Mouse (Mus musculus): ENCODE results near the gene Reg3b. TPM values are rescaled to one million over a fixed set of nuclear protein-coding genes. Genes with fewer than 3 reads are reported as not detected.
A peak's percentile ranks its signal among the peaks of the same experiment; 100 is the strongest.

Reg3b gene
- not detected in 2 replicates for polyA plus RNA-seq (2014; fragmentation: Nextera tagmentation; extraction: Ambion mirVana)

- 96% methylated on average over 2 of the region's 2 CpGs for WGBS
- Histone ChIP-seq H3K27me3 (replicated peaks; ENCODE audit: control insufficient read depth, insufficient read depth, low read length) (no peaks in the 10 kb centered on the region), H3K36me3 (ENCODE audit: control insufficient read depth, insufficient read depth, low read length) (no peaks in the 10 kb centered on the region), H3K4me1 (ENCODE audit: control insufficient read depth, insufficient read depth, low read length) (no peaks in the 10 kb centered on the region), H3K27ac (ENCODE audit: low read depth, low read length) (no peak within 1 kb of the TSS), H3K4me3 (ENCODE audit: low read depth, low read length) (no peak within 1 kb of the TSS), H3K9ac (ENCODE audit: low read length) (no peak within 1 kb of the TSS), H3K9me3 (replicated peaks; ENCODE audit: control insufficient read depth, low read length) (no peaks in the 10 kb centered on the region), H3K4me2 (ENCODE audit: low read length) (no peak within 1 kb of the TSS)
- DNase-seq (ENCODE audit: low spot score) (no peak), ATAC-seq (no peak)
These were observed at the start of gene Reg3b for GRCm38 (mm10) chr6:78370357-78370756. Gene Reg3b (plus strand): TSS chr6:78370657.

- Histone ChIP-seq H3K27ac (ENCODE audit: low read depth, low read length) (no peak overlapping the region), H3K4me3 (ENCODE audit: low read depth, low read length) (no peak overlapping the region), H3K9ac (ENCODE audit: low read length) (no peak overlapping the region), H3K4me2 (ENCODE audit: low read length) (no peak overlapping the region), H3K9me3 (replicated peaks; ENCODE audit: control insufficient read depth, low read length) (no peaks in the 10 kb centered on the region), H3K27me3 (replicated peaks; ENCODE audit: control insufficient read depth, insufficient read depth, low read length) (no peaks in the 10 kb centered on the region), H3K36me3 (ENCODE audit: control insufficient read depth, insufficient read depth, low read length) (no peaks in the 10 kb centered on the region), H3K4me1 (ENCODE audit: control insufficient read depth, insufficient read depth, low read length) (no peaks in the 10 kb centered on the region)
- ATAC-seq (no peak), DNase-seq (ENCODE audit: low spot score) (peak; percentile 56)
These were observed 42.7 kb upstream of the Reg3b start for GRCm38 (mm10) chr6:78327798-78328197.

GRCm38 (mm10) chr6:78329166-78329565 lies 41.3 kb upstream of the Reg3b start:
- DNase-seq (ENCODE audit: low spot score) (no peak), ATAC-seq (no peak)
- 71% methylated on average over 2 of the region's 2 CpGs for WGBS
- no peak overlapping the region for H3K4me3 ChIP-seq (ENCODE audit: low read depth, low read length)
- H3K27me3 ChIP-seq (replicated peaks; ENCODE audit: control insufficient read depth, insufficient read depth, low read length) = no peaks in the 10 kb centered on the region
- no peaks in the 10 kb centered on the region for H3K4me1 ChIP-seq (ENCODE audit: control insufficient read depth, insufficient read depth, low read length)
- H3K9ac ChIP-seq (ENCODE audit: low read length) = no peak overlapping the region
- H3K27ac ChIP-seq (ENCODE audit: low read depth, low read length) = no peak overlapping the region
- no peaks in the 10 kb centered on the region for H3K36me3 ChIP-seq (ENCODE audit: control insufficient read depth, insufficient read depth, low read length)
- no peaks in the 10 kb centered on the region for H3K9me3 ChIP-seq (replicated peaks; ENCODE audit: control insufficient read depth, low read length)
- H3K4me2 ChIP-seq (ENCODE audit: low read length) = no peak overlapping the region

GRCm38 (mm10) chr6:78331919-78332569 lies 38.4 kb upstream of the Reg3b start:
- Histone ChIP-seq H3K36me3 (ENCODE audit: control insufficient read depth, insufficient read depth, low read length) (no peaks in the 10 kb centered on the region), H3K4me3 (ENCODE audit: low read depth, low read length) (no peak overlapping the region), H3K27ac (ENCODE audit: low read depth, low read length) (no peak overlapping the region), H3K9ac (ENCODE audit: low read length) (no peak overlapping the region), H3K27me3 (replicated peaks; ENCODE audit: control insufficient read depth, insufficient read depth, low read length) (no peaks in the 10 kb centered on the region), H3K4me2 (ENCODE audit: low read length) (no peak overlapping the region), H3K4me1 (ENCODE audit: control insufficient read depth, insufficient read depth, low read length) (no peaks in the 10 kb centered on the region), H3K9me3 (replicated peaks; ENCODE audit: control insufficient read depth, low read length) (no peaks in the 10 kb centered on the region)
- 28% methylated on average over 7 of the region's 7 CpGs for WGBS
- ATAC-seq = peak; percentile 81
- DNase-seq (ENCODE audit: low spot score) = peak; percentile 81

GRCm38 (mm10) chr6:78340296-78340695 lies 30.2 kb upstream of the Reg3b start:
- no peaks in the 10 kb centered on the region for H3K27me3 ChIP-seq (replicated peaks; ENCODE audit: control insufficient read depth, insufficient read depth, low read length)
- H3K36me3 ChIP-seq (ENCODE audit: control insufficient read depth, insufficient read depth, low read length) = no peaks in the 10 kb centered on the region

GRCm38 (mm10) chr6:78341689-78342088 lies 28.8 kb upstream of the Reg3b start:
- Histone ChIP-seq H3K27me3 (replicated peaks; ENCODE audit: control insufficient read depth, insufficient read depth, low read length) (no peaks in the 10 kb centered on the region), H3K9me3 (replicated peaks; ENCODE audit: control insufficient read depth, low read length) (no peaks in the 10 kb centered on the region), H3K4me2 (ENCODE audit: low read length) (no peak overlapping the region), H3K4me3 (ENCODE audit: low read depth, low read length) (no peak overlapping the region), H3K9ac (ENCODE audit: low read length) (no peak overlapping the region), H3K27ac (ENCODE audit: low read depth, low read length) (no peak overlapping the region), H3K36me3 (ENCODE audit: control insufficient read depth, insufficient read depth, low read length) (no peaks in the 10 kb centered on the region), H3K4me1 (ENCODE audit: control insufficient read depth, insufficient read depth, low read length) (no peaks in the 10 kb centered on the region)
- 95% methylated on average over 2 of the region's 2 CpGs for WGBS
- no peak for DNase-seq (ENCODE audit: low spot score)
- ATAC-seq = no peak

More at GRCm38 (mm10) chr6:78340296-78340695, 30.2 kb upstream of the Reg3b start:
- DNase-seq (ENCODE audit: low spot score) (no peak), ATAC-seq (no peak)
- no peaks in the 10 kb centered on the region for H3K9me3 ChIP-seq (replicated peaks; ENCODE audit: control insufficient read depth, low read length)
- H3K27ac ChIP-seq (ENCODE audit: low read depth, low read length) = no peak overlapping the region
- no peak overlapping the region for H3K4me2 ChIP-seq (ENCODE audit: low read length)
- no peak overlapping the region for H3K9ac ChIP-seq (ENCODE audit: low read length)
- no peaks in the 10 kb centered on the region for H3K4me1 ChIP-seq (ENCODE audit: control insufficient read depth, insufficient read depth, low read length)
- no peak overlapping the region for H3K4me3 ChIP-seq (ENCODE audit: low read depth, low read length)

- Histone ChIP-seq H3K27ac (ENCODE audit: low read depth, low read length) (no peak overlapping the region), H3K9ac (ENCODE audit: low read length) (no peak overlapping the region), H3K4me2 (ENCODE audit: low read length) (no peak overlapping the region), H3K9me3 (replicated peaks; ENCODE audit: control insufficient read depth, low read length) (no peaks in the 10 kb centered on the region), H3K4me3 (ENCODE audit: low read depth, low read length) (no peak overlapping the region), H3K36me3 (ENCODE audit: control insufficient read depth, insufficient read depth, low read length) (no peaks in the 10 kb centered on the region), H3K4me1 (ENCODE audit: control insufficient read depth, insufficient read depth, low read length) (no peaks in the 10 kb centered on the region), H3K27me3 (replicated peaks; ENCODE audit: control insufficient read depth, insufficient read depth, low read length) (no peaks in the 10 kb centered on the region)
- 79% methylated on average over 2 of the region's 2 CpGs for WGBS
- no peak for DNase-seq (ENCODE audit: low spot score)
- no peak for ATAC-seq
These were observed 8.4 kb upstream of the Reg3b start for GRCm38 (mm10) chr6:78361971-78362563.

GRCm38 (mm10) chr6:78378765-78379164 lies 8.3 kb downstream of the Reg3b start, which contains the start of gene Reg3d:
Gene Reg3d (minus strand): TSS chr6:78378865.
- DNase-seq (ENCODE audit: low spot score) (no peak), ATAC-seq (no peak)
- no peak within 1 kb of the TSS for H3K4me3 ChIP-seq (ENCODE audit: low read depth, low read length)
- no peak within 1 kb of the TSS for H3K4me2 ChIP-seq (ENCODE audit: low read length)
- H3K9ac ChIP-seq (ENCODE audit: low read length) = no peak within 1 kb of the TSS
- no peaks in the 10 kb centered on the region for H3K27me3 ChIP-seq (replicated peaks; ENCODE audit: control insufficient read depth, insufficient read depth, low read length)
- no peaks in the 10 kb centered on the region for H3K36me3 ChIP-seq (ENCODE audit: control insufficient read depth, insufficient read depth, low read length)
- no peaks in the 10 kb centered on the region for H3K9me3 ChIP-seq (replicated peaks; ENCODE audit: control insufficient read depth, low read length)
- no peaks in the 10 kb centered on the region for H3K4me1 ChIP-seq (ENCODE audit: control insufficient read depth, insufficient read depth, low read length)
- WGBS = 79% methylated on average over 2 of the region's 2 CpGs
- no peak within 1 kb of the TSS for H3K27ac ChIP-seq (ENCODE audit: low read depth, low read length)

GRCm38 (mm10) chr6:78380409-78380808 lies 10.0 kb downstream of the Reg3b start, which contains the start of gene Reg3a:
Gene Reg3a (plus strand): TSS chr6:78380709.
- Histone ChIP-seq H3K4me2 (ENCODE audit: low read length) (no peak within 1 kb of the TSS), H3K27ac (ENCODE audit: low read depth, low read length) (no peak within 1 kb of the TSS), H3K4me3 (ENCODE audit: low read depth, low read length) (no peak within 1 kb of the TSS), H3K9ac (ENCODE audit: low read length) (no peak within 1 kb of the TSS), H3K27me3 (replicated peaks; ENCODE audit: control insufficient read depth, insufficient read depth, low read length) (no peaks in the 10 kb centered on the region), H3K4me1 (ENCODE audit: control insufficient read depth, insufficient read depth, low read length) (no peaks in the 10 kb centered on the region), H3K36me3 (ENCODE audit: control insufficient read depth, insufficient read depth, low read length) (no peaks in the 10 kb centered on the region), H3K9me3 (replicated peaks; ENCODE audit: control insufficient read depth, low read length) (no peaks in the 10 kb centered on the region)
- DNase-seq (ENCODE audit: low spot score) (no peak), ATAC-seq (no peak)
